Mouse (Mus musculus) heart, embryonic 10.5 days (tissue): ENCODE data around the gene Fli1. TPM values are rescaled to one million over a fixed set of nuclear protein-coding genes. Genes with fewer than 3 reads are reported as not detected.

ENCODE experiments used
- DNase-seq: peaks from one replicate; pipeline ENCODE4 v3.0.0-alpha.2; 2017; ENCODE audit warnings: low spot score
- H3K27ac ChIP-seq: fragments of 300-500 bp; sonication (generic); 2 replicates; pipeline ENCODE4 v1.5.1; 2016; ENCODE audit warnings: mild to moderate bottlenecking
- H3K27me3 ChIP-seq: fragments of 300-500 bp; sonication (generic); 2 replicates; pipeline ENCODE4 v1.6.1; 2016; ENCODE audit warnings: mild to moderate bottlenecking; ENCODE audit not compliant: poor library complexity, insufficient read depth, severe bottlenecking
- H3K36me3 ChIP-seq: fragments of 300-500 bp; sonication (generic); 2 replicates; pipeline ENCODE4 v1.6.1; 2016; ENCODE audit warnings: mild to moderate bottlenecking, moderate library complexity
- H3K4me1 ChIP-seq: fragments of 300-500 bp; sonication (generic); 2 replicates; pipeline ENCODE4 v1.6.1; 2016; ENCODE audit warnings: mild to moderate bottlenecking
- H3K4me3 ChIP-seq: fragments of 300-500 bp; sonication (generic); 2 replicates; pipeline ENCODE4 v1.5.1; 2016; ENCODE audit warnings: mild to moderate bottlenecking, moderate library complexity
- H3K9me3 ChIP-seq: fragments of 300-500 bp; sonication (generic); 2 replicates; pipeline ENCODE4 v1.6.1; 2016; ENCODE audit warnings: mild to moderate bottlenecking, moderate library complexity
- WGBS: fragments of 180-500 bp; shearing (Covaris S2); methylation state at CpG from one replicate; pipeline ENCODE4 v1.1.7; 2016; 5-methylcytosine and 5-hydroxymethylcytosine counted together
- polyA plus RNA-seq: library from polyadenylated mRNA; unstranded; fragments of >200 nt; fragmentation: Nextera tagmentation; extraction: Ambion mirVana; gene quantifications from 2 replicates; pipeline ENCODE4 v1.2.1, GENCODE M21; 2016

The Fli1 gene
- polyA plus RNA-seq, 1 experiment from 2014 or later: 20.8 TPM

DNA sequence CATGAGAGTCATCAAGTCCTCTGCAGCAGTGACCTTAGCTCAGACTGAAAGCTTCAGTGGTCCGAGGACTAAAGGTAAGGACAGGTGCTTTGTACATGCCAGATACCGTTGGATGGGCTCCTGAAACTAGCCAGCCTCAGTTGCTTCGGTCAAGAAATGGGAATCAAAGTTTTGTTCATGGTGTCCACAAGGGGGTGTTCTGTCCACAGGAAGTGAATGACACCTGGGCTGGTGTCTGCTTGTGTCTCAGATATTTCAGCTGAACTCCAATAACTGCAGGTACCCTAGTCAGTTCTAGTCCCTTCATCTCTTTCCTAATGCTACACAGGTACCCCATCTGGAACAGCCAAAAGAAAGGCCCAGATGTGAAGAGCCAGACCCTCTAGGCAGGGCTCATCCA, 86.0 kb downstream of the Fli1 start:
- DNase-seq: no peak
- H3K36me3 ChIP-seq: peaks cover 24% of the 10 kb centered on the region

DNA sequence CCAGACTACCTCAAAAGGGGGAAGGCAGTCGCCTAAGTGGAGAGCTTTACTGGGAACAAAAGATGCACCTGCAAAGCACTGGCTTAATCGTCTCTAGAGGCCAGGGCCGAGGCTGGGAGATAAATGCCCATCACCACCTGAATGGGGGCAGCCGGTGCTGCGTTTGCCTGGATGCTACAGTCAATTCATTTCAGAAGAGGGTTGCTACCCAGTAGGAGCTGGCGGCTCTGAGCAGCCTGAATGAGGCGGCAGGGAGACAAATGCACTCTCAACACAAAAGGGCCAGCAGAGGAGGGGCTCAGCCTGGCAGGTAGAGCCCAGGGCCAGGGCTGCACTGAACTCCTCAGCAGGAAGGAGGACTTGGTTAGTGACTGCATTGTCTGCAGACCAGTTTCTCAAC, 92.5 kb downstream of the Fli1 start:
- Histone ChIP-seq H3K36me3 (no peaks in the 10 kb centered on the region), H3K9me3 (no peaks in the 10 kb centered on the region), H3K27ac (no peak overlapping the region), H3K4me3 (no peak overlapping the region), H3K27me3 (no peaks in the 10 kb centered on the region), H3K4me1 (0 out of 2 replicates have a peak, but pooled peaks cover under 1% of the 10 kb centered on the region)
- WGBS: 31% methylated on average over 7 of the region's 7 CpGs
- DNase-seq: no peak

More for the DNA sequence above, 86.0 kb downstream of the Fli1 start:
- 0 out of 2 replicates have a peak, but pooled peaks cover 5% of the 10 kb centered on the region for H3K4me1 ChIP-seq
- H3K27ac ChIP-seq: no peak overlapping the region
- no peak overlapping the region for H3K4me3 ChIP-seq
- H3K27me3 ChIP-seq: no peaks in the 10 kb centered on the region
- WGBS: 70% methylated on average over 3 of the region's 3 CpGs
- no peaks in the 10 kb centered on the region for H3K9me3 ChIP-seq

DNA sequence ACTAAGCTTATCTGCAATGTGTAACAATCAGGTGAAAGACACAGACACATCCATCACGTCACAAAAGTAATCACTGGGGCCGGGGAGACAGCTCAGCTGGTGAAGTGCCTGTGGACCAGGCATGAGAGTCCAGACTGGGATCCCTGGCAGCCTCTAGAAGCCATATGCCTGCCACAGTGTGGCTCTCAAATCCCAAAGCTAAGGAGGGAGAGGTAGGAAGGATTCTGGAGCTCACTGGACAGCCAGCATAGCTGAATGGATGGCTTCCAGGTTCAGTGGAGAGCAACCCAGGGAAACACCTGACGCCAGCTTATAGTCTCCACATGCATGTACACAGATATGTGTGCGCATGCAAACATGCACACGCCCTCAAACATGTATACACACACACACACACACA, 93.9 kb downstream of the Fli1 start:
- Histone ChIP-seq H3K9me3 (no peaks in the 10 kb centered on the region), H3K4me3 (no peak overlapping the region), H3K4me1 (0 out of 2 replicates have a peak, but pooled peaks cover 10% of the 10 kb centered on the region), H3K27ac (no peak overlapping the region), H3K36me3 (no peaks in the 10 kb centered on the region), H3K27me3 (no peaks in the 10 kb centered on the region)
- 77% methylated on average over 5 of the region's 5 CpGs for WGBS
- DNase-seq: no peak

DNA sequence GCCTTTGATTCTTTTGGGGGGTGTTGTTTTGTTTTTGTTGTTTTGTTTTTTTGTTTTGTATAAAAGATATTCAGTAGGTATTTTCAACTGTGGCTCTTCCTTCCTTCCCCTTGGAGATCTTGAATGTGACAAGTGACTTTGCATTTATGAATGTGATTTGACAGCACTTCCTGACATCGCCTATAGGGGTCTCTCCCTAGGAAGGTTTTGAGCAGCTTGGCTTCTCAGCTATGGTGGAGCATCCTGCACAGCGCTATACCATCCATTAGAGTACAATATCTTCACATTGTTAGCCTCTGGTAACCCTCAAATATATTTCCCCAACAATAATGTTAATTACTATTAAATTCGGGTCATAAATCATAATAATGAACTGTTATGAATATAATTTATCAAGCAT, 96.9 kb downstream of the Fli1 start:
- H3K4me1 ChIP-seq: 0 out of 2 replicates have a peak, but pooled peaks cover 10% of the 10 kb centered on the region
- no peak overlapping the region for H3K27ac ChIP-seq
- H3K27me3 ChIP-seq: no peaks in the 10 kb centered on the region
- no peak overlapping the region for H3K4me3 ChIP-seq
- peaks cover 10% of the 10 kb centered on the region for H3K36me3 ChIP-seq
- no peaks in the 10 kb centered on the region for H3K9me3 ChIP-seq
- 55% methylated on average over 3 of the region's 3 CpGs for WGBS
- no peak for DNase-seq

DNA sequence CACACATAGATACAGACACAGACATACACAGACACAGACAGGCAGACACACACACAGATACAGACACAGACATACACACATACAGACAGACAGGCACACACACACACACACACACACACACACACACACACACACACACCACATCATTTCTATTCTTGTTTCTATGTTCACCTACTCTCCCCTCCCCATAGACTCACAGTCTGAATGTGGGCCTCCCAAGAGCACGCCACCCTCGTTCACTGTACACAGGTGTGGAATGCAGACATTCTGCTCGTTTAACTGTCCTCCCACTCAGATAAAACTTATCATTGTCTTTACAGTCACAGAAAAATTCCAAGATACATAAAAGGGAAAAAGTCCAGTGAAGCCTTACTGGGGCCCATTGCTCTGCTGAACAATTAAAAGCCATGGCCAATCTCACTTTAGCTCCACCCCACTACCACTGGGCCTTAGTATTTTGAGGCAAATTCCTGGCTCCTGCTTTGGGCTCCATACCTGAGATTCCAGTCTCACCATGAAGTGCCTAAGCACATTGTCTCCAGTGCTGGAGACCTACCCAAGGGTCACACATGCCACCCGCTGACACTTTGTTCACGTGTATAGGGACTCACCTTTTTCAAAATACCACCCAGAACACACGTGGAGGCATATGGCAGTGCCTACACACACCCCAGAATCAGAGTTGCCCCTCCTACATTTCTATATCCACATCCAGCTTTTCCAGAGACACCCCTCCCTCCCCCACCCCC, 98.0 kb downstream of the Fli1 start:
- 0 out of 2 replicates have a peak, but pooled peaks cover 10% of the 10 kb centered on the region for H3K4me1 ChIP-seq
- no peak for DNase-seq
- no peaks in the 10 kb centered on the region for H3K9me3 ChIP-seq
- WGBS: 59% methylated on average over 6 of the region's 6 CpGs
- H3K27ac ChIP-seq: peak overlapping the region; percentile 73
- no peak overlapping the region for H3K4me3 ChIP-seq
- peaks cover 12% of the 10 kb centered on the region for H3K36me3 ChIP-seq
- H3K27me3 ChIP-seq: no peaks in the 10 kb centered on the region

DNA sequence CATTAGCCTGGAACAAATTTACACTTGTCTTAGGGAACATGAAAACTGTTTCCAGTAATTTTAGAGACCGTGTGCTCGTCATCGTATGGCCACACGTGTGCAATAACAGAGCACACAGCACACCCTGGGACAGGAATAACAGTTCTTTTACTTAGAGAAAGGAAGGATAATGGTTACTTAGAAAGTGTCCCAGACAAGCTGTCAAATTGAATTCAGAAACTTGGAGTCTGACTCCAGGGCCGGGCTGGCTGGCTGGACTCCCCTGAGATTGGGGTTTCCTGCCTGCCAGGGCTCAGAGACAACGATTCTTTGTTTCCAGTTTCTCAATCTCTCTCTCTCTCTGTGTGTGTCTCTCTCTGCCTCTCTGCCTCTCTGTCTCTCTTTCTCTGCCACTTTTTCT, 98.8 kb downstream of the Fli1 start:
- Histone ChIP-seq H3K27ac (peak overlapping the region; percentile 73; the same call in 1 of the 2 replicates), H3K27me3 (no peaks in the 10 kb centered on the region), H3K4me3 (no peak overlapping the region), H3K4me1 (0 out of 2 replicates have a peak, but pooled peaks cover 10% of the 10 kb centered on the region), H3K36me3 (peaks cover 12% of the 10 kb centered on the region), H3K9me3 (no peaks in the 10 kb centered on the region)
- no peak for DNase-seq
- 48% methylated on average over 6 of the region's 6 CpGs for WGBS

DNA sequence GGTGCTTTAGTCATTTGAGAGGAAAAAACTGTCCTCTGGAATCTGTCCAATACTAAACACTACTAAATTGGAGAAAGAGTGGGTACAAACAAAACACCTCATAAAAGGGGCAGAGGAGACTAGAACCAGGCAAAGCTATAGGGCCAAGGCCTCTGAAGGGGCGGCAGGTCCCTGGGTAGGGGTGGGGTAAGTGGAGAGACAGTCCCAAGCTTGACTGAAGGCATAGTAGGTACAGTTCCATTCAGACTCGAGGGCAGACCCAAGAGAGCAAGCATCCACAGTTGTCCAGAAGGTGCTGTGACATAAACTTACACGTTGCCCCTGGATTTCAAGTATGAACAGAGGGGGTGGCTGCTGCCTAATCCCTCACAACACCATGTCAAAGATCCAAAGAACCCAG, 99.5 kb downstream of the Fli1 start:
- Histone ChIP-seq H3K36me3 (peaks cover 12% of the 10 kb centered on the region), H3K27me3 (no peaks in the 10 kb centered on the region), H3K9me3 (no peaks in the 10 kb centered on the region), H3K27ac (0 out of 2 replicates have a peak overlapping the region, but pooled peaks have one; percentile 63), H3K4me1 (0 out of 2 replicates have a peak, but pooled peaks cover 10% of the 10 kb centered on the region), H3K4me3 (no peak overlapping the region)
- no peak for DNase-seq
- 71% methylated on average over 3 of the region's 3 CpGs for WGBS

DNA sequence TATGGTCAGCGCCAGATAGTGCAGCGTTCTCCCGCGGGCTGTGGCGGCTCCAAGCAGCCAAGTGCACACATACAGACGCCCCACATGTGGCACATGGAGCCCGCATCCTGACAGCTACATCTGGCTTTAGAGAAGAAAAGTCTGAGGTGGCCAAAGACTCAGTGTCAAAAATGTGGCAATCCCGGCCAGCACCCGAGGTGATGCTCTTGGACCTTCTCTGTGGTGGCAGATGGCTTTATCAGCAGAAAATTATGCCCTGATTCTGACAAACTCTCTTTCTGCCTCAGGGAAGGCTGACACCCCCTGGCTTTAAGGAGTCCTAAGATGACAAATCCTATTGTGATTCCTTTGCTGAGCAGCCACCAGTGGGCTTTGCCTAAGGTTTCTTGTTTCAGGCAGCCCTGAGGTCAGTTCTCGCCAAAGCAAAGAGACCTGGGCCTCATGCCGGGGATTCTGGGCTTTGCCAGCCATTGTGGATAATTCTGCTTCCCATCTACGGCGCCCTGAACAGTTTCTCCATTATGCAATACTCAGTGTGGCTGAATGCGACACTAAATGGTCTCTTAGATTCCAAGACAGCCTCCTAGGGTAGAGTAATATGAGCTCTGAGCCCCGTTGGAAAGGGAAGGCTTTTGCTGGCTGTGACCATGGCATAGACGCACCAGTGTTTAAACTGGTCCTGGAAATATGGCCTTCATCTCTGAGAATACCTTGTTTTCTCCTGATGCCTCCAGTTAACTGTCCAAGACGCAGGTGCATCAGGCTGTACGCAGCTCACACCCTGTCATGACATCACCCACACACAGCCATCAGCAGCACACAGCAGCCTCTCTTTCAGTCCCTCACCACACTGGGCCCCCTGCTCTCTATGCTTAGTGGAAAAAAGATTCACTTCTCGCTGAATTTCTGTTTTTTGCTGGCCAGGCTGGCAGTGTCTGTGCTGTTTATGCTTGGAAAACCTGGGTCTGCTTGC, 108.1 kb downstream of the Fli1 start:
- Histone ChIP-seq H3K4me1 (peaks cover 7% of the 10 kb centered on the region; the same call in 1 of the 2 replicates), H3K27ac (no peak overlapping the region), H3K27me3 (no peaks in the 10 kb centered on the region), H3K9me3 (no peaks in the 10 kb centered on the region), H3K36me3 (peaks cover 4% of the 10 kb centered on the region; the same call in 1 of the 2 replicates), H3K4me3 (no peak overlapping the region)
- WGBS: 73% methylated on average over 19 of the region's 19 CpGs
- DNase-seq: no peak

DNA sequence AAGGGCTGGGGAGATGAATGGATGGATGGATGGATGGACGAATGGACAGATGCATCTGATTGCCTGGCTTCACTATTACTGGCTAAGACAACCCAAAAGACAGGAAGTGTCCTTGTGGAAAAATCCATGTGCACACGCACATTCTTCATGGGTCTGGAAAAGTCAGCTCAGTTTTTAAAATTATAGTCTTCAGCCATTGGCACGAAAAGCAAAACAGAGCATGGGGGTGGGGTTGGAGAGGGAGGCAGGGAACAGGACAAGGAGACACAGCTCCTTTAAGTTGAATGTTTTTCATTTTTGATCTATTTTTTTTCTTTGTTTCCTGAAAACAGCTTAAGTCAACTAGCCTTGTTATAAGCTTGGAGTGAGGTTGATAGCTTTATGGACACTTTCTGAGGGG, 111.6 kb downstream of the Fli1 start:
- Histone ChIP-seq H3K36me3 (peaks cover 9% of the 10 kb centered on the region), H3K4me3 (no peak overlapping the region), H3K9me3 (no peaks in the 10 kb centered on the region), H3K4me1 (peaks cover 7% of the 10 kb centered on the region; the same call in 1 of the 2 replicates), H3K27me3 (no peaks in the 10 kb centered on the region), H3K27ac (no peak overlapping the region)
- WGBS: 71% methylated on average over 3 of the region's 3 CpGs
- no peak for DNase-seq

DNA sequence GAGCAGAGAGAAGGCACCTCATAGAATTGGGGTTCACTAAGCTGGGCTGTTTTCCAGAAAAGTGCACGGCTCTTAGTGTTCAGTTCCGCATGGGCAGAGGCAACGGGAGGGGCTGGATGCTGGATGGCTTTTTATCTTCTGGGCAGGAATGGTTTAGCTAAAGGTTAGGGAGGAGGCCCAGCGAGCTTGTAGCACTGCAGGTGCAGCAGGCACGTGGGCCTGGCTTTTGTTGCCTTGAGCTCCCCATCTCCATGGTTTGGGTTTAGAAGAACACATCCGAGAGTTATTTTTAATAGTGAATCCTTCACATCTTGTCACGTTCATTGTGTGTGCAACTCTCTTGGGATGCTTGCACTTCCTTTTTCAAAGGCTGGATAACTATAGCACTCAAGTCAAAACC, 117.3 kb downstream of the Fli1 start:
- 81% methylated on average over 7 of the region's 7 CpGs for WGBS
- Histone ChIP-seq H3K9me3 (no peaks in the 10 kb centered on the region), H3K4me3 (no peak overlapping the region), H3K36me3 (peaks cover 29% of the 10 kb centered on the region), H3K27ac (no peak overlapping the region), H3K4me1 (no peaks in the 10 kb centered on the region), H3K27me3 (no peaks in the 10 kb centered on the region)
- DNase-seq: no peak

DNA sequence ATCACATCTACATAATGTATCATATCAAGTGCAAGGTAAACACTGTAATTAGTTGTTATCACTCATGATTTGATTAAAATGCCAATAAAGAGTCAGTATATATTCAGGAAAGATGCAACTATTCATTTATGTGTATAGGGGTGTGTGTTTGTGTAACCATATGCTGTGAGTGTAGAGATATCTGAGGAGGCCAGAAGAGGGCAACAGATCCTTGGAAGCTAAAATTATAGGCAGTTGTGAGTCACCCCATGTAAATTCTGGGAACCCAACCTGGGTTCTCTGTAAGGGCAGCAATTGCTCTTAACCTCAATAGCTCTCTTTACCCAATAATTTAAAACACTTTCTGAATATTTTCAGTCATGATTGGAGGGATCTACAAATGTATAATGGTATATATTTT, 122.0 kb downstream of the Fli1 start:
- no peak for DNase-seq
- Histone ChIP-seq H3K4me1 (peaks cover 7% of the 10 kb centered on the region; the same call in 1 of the 2 replicates), H3K9me3 (no peaks in the 10 kb centered on the region), H3K27me3 (no peaks in the 10 kb centered on the region), H3K4me3 (no peak overlapping the region), H3K27ac (no peak overlapping the region), H3K36me3 (peaks cover 24% of the 10 kb centered on the region; the same call in 1 of the 2 replicates)

DNA sequence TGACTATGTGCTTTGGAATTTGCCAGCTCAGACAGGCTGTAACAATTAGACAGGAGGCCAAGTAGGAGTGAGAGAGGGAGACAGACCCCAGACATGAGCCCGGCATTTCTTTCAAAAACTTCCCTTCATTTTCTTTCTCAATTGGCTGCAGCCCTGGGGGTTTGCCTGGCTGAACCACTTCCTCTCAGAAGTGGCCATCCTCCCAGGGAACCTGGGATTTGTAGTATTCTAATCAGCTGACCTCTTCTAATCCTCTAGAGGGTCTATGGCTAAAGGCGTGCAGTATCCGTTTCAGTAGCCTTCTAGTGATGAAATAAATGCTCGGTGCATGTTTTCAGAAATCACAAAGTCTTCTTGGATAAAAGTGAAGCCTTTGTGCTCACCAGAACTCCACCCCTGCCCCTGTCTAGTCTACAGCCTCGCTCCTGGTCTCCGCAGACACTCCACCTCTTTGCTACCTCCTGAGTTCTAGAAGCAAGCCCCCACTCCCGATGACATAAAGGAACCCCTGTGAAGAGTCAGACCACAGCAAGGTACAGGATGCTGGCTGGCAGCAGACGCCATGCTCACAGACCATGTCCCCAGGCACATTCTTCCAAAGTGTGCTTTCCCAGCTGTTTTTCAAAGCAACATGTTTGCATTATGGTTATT, 125.1 kb downstream of the Fli1 start:
- H3K4me3 ChIP-seq: no peak overlapping the region
- peaks cover 7% of the 10 kb centered on the region; the same call in 1 of the 2 replicates for H3K36me3 ChIP-seq
- DNase-seq: no peak
- WGBS: 48% methylated on average over 8 of the region's 8 CpGs
- H3K9me3 ChIP-seq: no peaks in the 10 kb centered on the region
- peaks cover 10% of the 10 kb centered on the region; the same call in 1 of the 2 replicates for H3K4me1 ChIP-seq
- H3K27ac ChIP-seq: no peak overlapping the region
- no peaks in the 10 kb centered on the region for H3K27me3 ChIP-seq
